Mouse (Mus musculus): ENCODE data around the gene Dtx3. TPM values are rescaled to one million over a fixed set of nuclear protein-coding genes. Genes with fewer than 3 reads are reported as not detected.
A peak's percentile ranks its signal among the peaks of the same experiment; 100 is the strongest.

Dtx3 gene
- polyA plus RNA-seq, 1 experiment from 2014 or later, result 231 TPM

DNA sequence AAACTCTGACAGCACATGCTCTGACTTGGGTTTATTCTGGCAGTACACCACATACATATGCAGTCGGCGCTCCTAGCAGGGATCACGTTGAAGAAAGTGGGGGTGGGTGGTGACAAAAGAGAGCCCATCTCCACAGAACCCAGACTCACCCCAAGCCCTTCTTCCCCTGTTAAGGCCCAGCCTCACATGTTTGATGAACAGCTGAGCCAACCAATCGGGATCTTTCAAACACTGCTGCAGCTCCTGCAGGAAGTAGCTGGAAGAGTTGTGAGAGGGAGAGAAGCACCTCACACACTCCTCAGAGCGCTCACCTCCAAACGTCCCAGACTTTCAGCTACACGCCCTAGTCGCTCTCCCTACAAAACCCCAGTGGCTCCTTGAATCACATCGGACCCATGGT lies 10.4 kb downstream of the Dtx3 start:
- Histone ChIP-seq H3K27me3 (ENCODE audit: control insufficient read depth, insufficient read depth, low read length) (0 out of 2 replicates have a peak, but pooled peaks cover 3% of the 10 kb centered on the region), H3K4me2 (ENCODE audit: low read depth, low read length) (no peak overlapping the region), H3K4me1 (ENCODE audit: control insufficient read depth, insufficient read depth, low read length) (peaks cover 26% of the 10 kb centered on the region), H3K4me3 (ENCODE audit: low read depth, low read length) (no peak overlapping the region), H3K9me3 (ENCODE audit: control insufficient read depth, low read length) (no peaks in the 10 kb centered on the region), H3K27ac (ENCODE audit: low read depth, low read length) (no peak overlapping the region), H3K9ac (replicated peaks; ENCODE audit: low read depth, low read length) (0 out of 2 replicates have a peak overlapping the region, but pooled peaks have one; percentile 11), H3K36me3 (ENCODE audit: control insufficient read depth, insufficient read depth, low read length) (no peaks in the 10 kb centered on the region; the same call in 1 of the 2 replicates)
- 70% methylated on average over 9 of the region's 9 CpGs for WGBS
- no peak for ATAC-seq (ENCODE audit: low read depth)

DNA sequence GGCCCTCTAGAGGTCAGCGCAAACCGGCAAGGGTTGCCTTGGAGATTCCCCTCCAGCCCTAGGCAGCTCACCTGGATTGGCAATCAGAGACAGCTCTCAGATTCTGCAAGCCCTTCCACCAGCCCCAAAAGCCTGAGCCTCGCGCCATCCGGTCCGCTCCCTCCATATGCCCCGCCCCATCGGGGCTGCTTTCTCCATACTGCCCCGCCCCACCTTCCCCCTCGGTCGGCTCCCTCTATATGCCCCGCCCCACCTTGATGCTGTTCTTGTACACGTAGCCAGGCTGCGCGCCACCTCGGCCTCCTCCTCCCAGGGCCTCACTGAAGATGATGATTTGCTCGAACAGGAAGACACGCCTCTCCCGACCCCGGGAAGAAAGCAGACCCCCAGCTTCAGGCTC lies 11.8 kb downstream of the Dtx3 start:
- H3K9me3 ChIP-seq (ENCODE audit: control insufficient read depth, low read length), result no peaks in the 10 kb centered on the region
- H3K4me3 ChIP-seq (ENCODE audit: low read depth, low read length), result no peak overlapping the region
- no peak overlapping the region for H3K9ac ChIP-seq (replicated peaks; ENCODE audit: low read depth, low read length)
- H3K27ac ChIP-seq (ENCODE audit: low read depth, low read length), result no peak overlapping the region
- peak overlapping the region; percentile 8; the same call in 1 of the 2 replicates for H3K4me2 ChIP-seq (ENCODE audit: low read depth, low read length)
- H3K27me3 ChIP-seq (ENCODE audit: control insufficient read depth, insufficient read depth, low read length), result peaks cover 8% of the 10 kb centered on the region; the same call in 1 of the 2 replicates
- H3K36me3 ChIP-seq (ENCODE audit: control insufficient read depth, insufficient read depth, low read length), result no peaks in the 10 kb centered on the region; the same call in 1 of the 2 replicates
- 14% methylated on average over 20 of the region's 20 CpGs for WGBS
- ATAC-seq (ENCODE audit: low read depth), result no peak
- peaks cover 16% of the 10 kb centered on the region; the same call in 1 of the 2 replicates for H3K4me1 ChIP-seq (ENCODE audit: control insufficient read depth, insufficient read depth, low read length)

DNA sequence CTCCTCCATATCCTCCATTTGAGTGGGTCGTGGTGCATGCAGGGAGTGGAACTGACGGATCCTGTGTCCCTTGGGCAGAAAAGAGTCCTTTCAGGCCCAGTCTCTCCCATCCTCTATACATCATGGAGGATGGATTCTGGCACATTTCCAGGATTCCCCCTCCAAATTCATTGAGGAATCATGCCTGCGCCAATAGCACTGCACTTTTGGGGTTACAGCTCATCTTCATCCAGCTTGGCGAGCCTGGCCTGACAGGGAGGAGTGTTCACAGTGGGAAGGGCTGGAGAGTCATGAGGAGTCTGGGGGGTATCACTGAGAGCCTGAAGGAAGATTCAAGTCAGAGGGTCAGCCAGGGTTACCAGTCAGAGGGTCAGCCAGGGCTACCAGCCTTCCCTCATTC lies 12.9 kb downstream of the Dtx3 start:
- WGBS, result 82% methylated on average over 4 of the region's 4 CpGs
- Histone ChIP-seq H3K36me3 (ENCODE audit: control insufficient read depth, insufficient read depth, low read length) (no peaks in the 10 kb centered on the region; the same call in 1 of the 2 replicates), H3K4me1 (ENCODE audit: control insufficient read depth, insufficient read depth, low read length) (peaks cover 24% of the 10 kb centered on the region), H3K27ac (ENCODE audit: low read depth, low read length) (no peak overlapping the region), H3K9ac (replicated peaks; ENCODE audit: low read depth, low read length) (no peak overlapping the region), H3K9me3 (ENCODE audit: control insufficient read depth, low read length) (no peaks in the 10 kb centered on the region), H3K4me3 (ENCODE audit: low read depth, low read length) (no peak overlapping the region), H3K27me3 (ENCODE audit: control insufficient read depth, insufficient read depth, low read length) (peaks cover 16% of the 10 kb centered on the region), H3K4me2 (ENCODE audit: low read depth, low read length) (no peak overlapping the region)
- no peak for ATAC-seq (ENCODE audit: low read depth)

DNA sequence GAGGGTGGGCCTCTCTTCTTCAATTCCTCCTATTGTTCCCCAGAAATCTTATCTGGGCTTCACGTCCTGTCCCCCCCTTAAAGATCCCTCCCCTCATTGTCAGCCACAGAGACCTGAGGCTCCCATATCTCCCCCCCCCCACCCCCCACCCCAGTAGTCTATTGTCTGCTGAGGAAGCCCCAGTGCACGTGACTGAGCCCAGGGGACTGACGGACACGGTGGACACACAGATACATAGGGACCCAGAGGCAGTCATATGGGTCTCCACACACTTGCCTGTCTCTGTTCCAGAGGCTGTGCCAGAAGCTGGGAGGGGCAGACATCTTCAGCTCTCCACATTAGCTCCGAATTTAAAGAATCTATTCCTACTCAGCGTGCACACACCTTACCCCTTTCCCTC lies 14.0 kb downstream of the Dtx3 start:
- Histone ChIP-seq H3K4me2 (ENCODE audit: low read depth, low read length) (no peak overlapping the region), H3K27ac (ENCODE audit: low read depth, low read length) (no peak overlapping the region), H3K9me3 (ENCODE audit: control insufficient read depth, low read length) (no peaks in the 10 kb centered on the region), H3K4me1 (ENCODE audit: control insufficient read depth, insufficient read depth, low read length) (peaks cover 20% of the 10 kb centered on the region), H3K27me3 (ENCODE audit: control insufficient read depth, insufficient read depth, low read length) (peaks cover 16% of the 10 kb centered on the region), H3K4me3 (ENCODE audit: low read depth, low read length) (no peak overlapping the region), H3K9ac (replicated peaks; ENCODE audit: low read depth, low read length) (no peak overlapping the region), H3K36me3 (ENCODE audit: control insufficient read depth, insufficient read depth, low read length) (no peaks in the 10 kb centered on the region; the same call in 1 of the 2 replicates)
- no peak for ATAC-seq (ENCODE audit: low read depth)
- 61% methylated on average over 6 of the region's 6 CpGs for WGBS

DNA sequence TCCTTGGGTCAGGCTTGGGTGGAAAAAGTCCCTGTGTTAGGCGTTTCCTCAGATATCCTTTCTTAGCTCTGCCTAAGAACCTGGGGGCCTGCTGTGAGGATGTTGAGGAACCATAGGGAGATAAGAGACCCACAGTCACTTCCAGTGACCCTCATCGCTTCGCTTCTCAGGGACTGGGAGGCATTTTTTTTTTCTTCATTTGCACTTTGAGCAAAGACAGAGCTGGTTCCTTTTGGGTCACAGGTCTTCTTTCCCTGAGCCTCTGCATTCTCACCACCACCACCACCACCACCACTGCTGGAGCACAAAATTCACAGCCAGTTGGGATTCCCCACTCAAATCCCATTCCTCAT lies 14.9 kb downstream of the Dtx3 start:
- H3K4me3 ChIP-seq (ENCODE audit: low read depth, low read length), result no peak overlapping the region
- no peaks in the 10 kb centered on the region for H3K9me3 ChIP-seq (ENCODE audit: control insufficient read depth, low read length)
- H3K27ac ChIP-seq (ENCODE audit: low read depth, low read length), result no peak overlapping the region
- H3K4me1 ChIP-seq (ENCODE audit: control insufficient read depth, insufficient read depth, low read length), result peaks cover 20% of the 10 kb centered on the region
- peaks cover 18% of the 10 kb centered on the region for H3K27me3 ChIP-seq (ENCODE audit: control insufficient read depth, insufficient read depth, low read length)
- H3K36me3 ChIP-seq (ENCODE audit: control insufficient read depth, insufficient read depth, low read length), result no peaks in the 10 kb centered on the region; the same call in 1 of the 2 replicates
- no peak overlapping the region for H3K4me2 ChIP-seq (ENCODE audit: low read depth, low read length)
- ATAC-seq (ENCODE audit: low read depth), result no peak
- 15% methylated on average over 3 of the region's 3 CpGs for WGBS
- H3K9ac ChIP-seq (replicated peaks; ENCODE audit: low read depth, low read length), result no peak overlapping the region

DNA sequence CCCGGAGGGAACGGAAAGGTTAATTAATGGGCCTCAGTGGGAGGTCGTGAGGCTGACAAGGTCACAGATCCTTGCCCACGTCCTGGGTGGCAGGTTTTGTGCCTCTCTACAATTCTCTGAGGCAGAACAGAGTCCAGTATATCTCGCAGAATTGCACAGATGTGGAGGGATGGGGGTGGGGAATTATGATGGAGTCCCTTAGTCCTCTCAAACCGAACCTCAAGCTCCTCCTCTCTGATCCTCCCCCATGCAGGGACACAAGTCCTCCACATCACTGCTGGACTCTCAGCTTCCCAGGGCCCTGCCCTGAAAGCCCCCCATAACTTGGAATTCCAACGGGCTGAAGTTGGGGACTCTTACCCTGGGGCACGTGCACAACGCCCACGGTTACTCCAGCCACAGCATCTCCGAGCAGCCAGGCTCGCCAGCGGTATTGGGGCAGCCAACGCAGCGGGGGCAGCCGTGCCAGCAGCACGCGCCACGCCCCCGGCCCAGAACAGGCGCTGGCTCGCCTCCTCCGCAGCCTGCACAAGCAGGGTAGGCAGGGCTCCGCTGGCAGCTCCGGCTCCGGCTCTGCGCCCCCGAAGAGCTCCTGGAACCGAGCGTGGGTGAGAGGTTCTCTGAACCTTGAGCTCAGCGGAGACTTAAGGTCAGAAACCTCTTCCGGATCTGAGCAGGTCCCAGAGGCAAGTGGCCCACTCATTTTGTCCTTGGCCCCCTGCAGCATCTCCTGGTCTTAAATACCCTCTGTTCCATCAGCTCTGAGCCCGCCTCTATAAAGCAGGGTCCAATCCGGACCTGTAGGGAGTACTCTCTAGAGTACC lies 15.4 kb downstream of the Dtx3 start, which contains the start of gene Slc26a10:
TSS of gene Slc26a10 (minus strand) at position 775 of the 824 bp plus-strand sequence.
- H3K27ac ChIP-seq (ENCODE audit: low read depth, low read length), result no peak within 1 kb of the TSS
- peak within 1 kb of the TSS; percentile 10; the same call in 1 of the 2 replicates for H3K4me3 ChIP-seq (ENCODE audit: low read depth, low read length)
- no peaks in the 10 kb centered on the region for H3K9me3 ChIP-seq (ENCODE audit: control insufficient read depth, low read length)
- H3K9ac ChIP-seq (replicated peaks; ENCODE audit: low read depth, low read length), result no peak within 1 kb of the TSS; the same call in 1 of the 2 replicates
- H3K27me3 ChIP-seq (ENCODE audit: control insufficient read depth, insufficient read depth, low read length), result peaks cover 18% of the 10 kb centered on the region
- H3K36me3 ChIP-seq (ENCODE audit: control insufficient read depth, insufficient read depth, low read length), result no peaks in the 10 kb centered on the region
- 2% methylated on average over 34 of the region's 34 CpGs for WGBS
- peak within 1 kb of the TSS; percentile 35 for H3K4me2 ChIP-seq (ENCODE audit: low read depth, low read length)
- H3K4me1 ChIP-seq (ENCODE audit: control insufficient read depth, insufficient read depth, low read length), result peaks cover 20% of the 10 kb centered on the region
- no peak for ATAC-seq (ENCODE audit: low read depth)

DNA sequence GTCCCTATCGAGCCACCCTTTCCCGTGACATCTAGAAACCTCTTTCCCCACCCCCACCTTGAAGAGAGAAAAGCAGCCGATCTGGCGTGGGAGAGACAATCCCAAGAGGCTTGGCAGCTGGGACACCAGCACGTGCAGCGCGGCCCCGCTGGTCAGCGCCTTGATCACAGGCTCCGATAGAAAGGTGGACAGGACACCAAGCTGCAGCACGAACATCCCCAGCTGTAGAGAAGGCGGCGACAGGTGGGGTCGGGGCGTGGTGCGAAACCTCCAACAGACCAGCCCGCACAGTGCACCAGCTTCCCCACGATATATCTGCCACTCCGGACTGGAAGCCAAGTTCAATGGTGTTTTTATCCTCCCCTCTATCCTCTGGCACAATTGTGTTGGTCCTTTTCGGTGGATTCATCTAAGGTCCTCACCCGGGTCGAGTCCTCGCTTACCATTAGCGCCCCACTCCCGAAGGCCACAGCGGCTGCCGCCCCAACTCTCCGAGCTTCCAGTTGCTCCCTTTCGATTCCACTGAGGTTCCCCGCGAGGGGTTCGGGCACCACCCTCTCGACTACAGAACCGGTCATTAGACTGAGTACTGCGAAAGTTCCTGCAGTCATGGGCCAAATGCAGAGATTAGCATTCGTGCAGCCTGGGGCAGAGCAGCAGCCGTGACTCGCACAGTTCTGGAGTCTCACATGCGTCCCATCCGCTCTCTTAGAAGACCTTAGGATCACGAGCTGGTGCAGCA lies 17.1 kb downstream of the Dtx3 start:
- no peaks in the 10 kb centered on the region for H3K36me3 ChIP-seq (ENCODE audit: control insufficient read depth, insufficient read depth, low read length)
- no peak for ATAC-seq (ENCODE audit: low read depth)
- peaks cover 18% of the 10 kb centered on the region for H3K27me3 ChIP-seq (ENCODE audit: control insufficient read depth, insufficient read depth, low read length)
- peak overlapping the region; percentile 32; the same call in 1 of the 2 replicates for H3K4me2 ChIP-seq (ENCODE audit: low read depth, low read length)
- peaks cover 13% of the 10 kb centered on the region for H3K4me1 ChIP-seq (ENCODE audit: control insufficient read depth, insufficient read depth, low read length)
- H3K4me3 ChIP-seq (ENCODE audit: low read depth, low read length), result peak overlapping the region; percentile 5; the same call in 1 of the 2 replicates
- WGBS, result 3% methylated on average over 41 of the region's 41 CpGs
- H3K27ac ChIP-seq (ENCODE audit: low read depth, low read length), result no peak overlapping the region
- H3K9me3 ChIP-seq (ENCODE audit: control insufficient read depth, low read length), result no peaks in the 10 kb centered on the region
- H3K9ac ChIP-seq (replicated peaks; ENCODE audit: low read depth, low read length), result no peak overlapping the region

DNA sequence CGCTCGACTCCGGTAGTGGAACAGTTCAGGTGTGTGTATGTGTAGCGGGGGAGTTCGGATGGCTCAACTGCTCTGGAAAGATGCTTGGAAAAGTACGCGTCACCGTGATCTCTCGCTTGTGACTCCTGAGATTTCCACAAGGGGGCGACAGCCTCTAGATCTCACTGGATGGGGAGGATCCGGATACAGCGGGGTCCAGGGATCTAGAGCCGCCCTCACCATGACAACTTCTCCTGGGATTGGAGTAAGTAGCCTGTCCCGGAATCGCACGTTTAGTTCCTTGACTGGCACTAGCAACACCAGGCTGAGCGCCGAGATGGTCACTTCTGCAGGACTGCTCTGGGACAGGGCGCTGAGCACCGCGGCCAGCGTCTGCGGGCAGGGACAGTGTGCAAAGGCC lies 17.8 kb downstream of the Dtx3 start:
- Histone ChIP-seq H3K9ac (replicated peaks; ENCODE audit: low read depth, low read length) (0 out of 2 replicates have a peak overlapping the region, but pooled peaks have one; percentile 13), H3K4me2 (ENCODE audit: low read depth, low read length) (peak overlapping the region; percentile 32), H3K4me3 (ENCODE audit: low read depth, low read length) (peak overlapping the region; percentile 5; the same call in 1 of the 2 replicates), H3K9me3 (ENCODE audit: control insufficient read depth, low read length) (no peaks in the 10 kb centered on the region), H3K27me3 (ENCODE audit: control insufficient read depth, insufficient read depth, low read length) (peaks cover 18% of the 10 kb centered on the region), H3K36me3 (ENCODE audit: control insufficient read depth, insufficient read depth, low read length) (no peaks in the 10 kb centered on the region), H3K4me1 (ENCODE audit: control insufficient read depth, insufficient read depth, low read length) (peaks cover 13% of the 10 kb centered on the region), H3K27ac (ENCODE audit: low read depth, low read length) (no peak overlapping the region)
- WGBS, result 1% methylated on average over 23 of the region's 23 CpGs
- ATAC-seq (ENCODE audit: low read depth), result peak; percentile 56
